Mouse (Mus musculus) C2C12 (cell line): ENCODE results near the gene Rabgef1. TPM values are rescaled to one million over a fixed set of nuclear protein-coding genes. Genes with fewer than 3 reads are reported as not detected.

Source experiments
- H3K27me3 ChIP-seq: one replicate; pipeline ENCODE4 v1.6.1; 2011; ENCODE audit not compliant: control insufficient read depth, insufficient read depth, insufficient read length
- H3K36me3 ChIP-seq: one replicate; pipeline ENCODE4 v1.6.1; 2011; ENCODE audit not compliant: control insufficient read depth, insufficient read depth
- H3K4me3 ChIP-seq: one replicate; pipeline ENCODE4 v1.5.1; 2011; ENCODE audit warnings: mild to moderate bottlenecking, control low read depth; ENCODE audit not compliant: poor library complexity, insufficient read depth, severe bottlenecking
- H3K79me2 ChIP-seq: one replicate; pipeline ENCODE4 v1.6.1; 2011; ENCODE audit not compliant: control insufficient read depth, insufficient read depth
- H3K79me3 ChIP-seq: one replicate; pipeline ENCODE4 v1.6.1; 2011; ENCODE audit warnings: low read depth, control low read depth
- H3ac ChIP-seq: one replicate; pipeline ENCODE3; 2011; ENCODE audit warnings: low read depth; ENCODE audit not compliant: control insufficient read depth, insufficient read length
- CEBPB ChIP-seq: IDR thresholded peaks from one replicate; pipeline ENCODE4 v1.6.1; 2011; ENCODE audit warnings: low read depth, mild to moderate bottlenecking, control low read depth, moderate library complexity
- CTCF ChIP-seq: IDR thresholded peaks from one replicate; pipeline ENCODE4 v1.5.1; 2011; ENCODE audit not compliant: control insufficient read depth, insufficient read depth, insufficient read length
- FOSL1 ChIP-seq: IDR thresholded peaks from one replicate; pipeline ENCODE4 v1.8.0; 2011; ENCODE audit warnings: mild to moderate bottlenecking, low read length; ENCODE audit not compliant: poor library complexity, insufficient read depth, severe bottlenecking
- MAX ChIP-seq: IDR thresholded peaks from one replicate; pipeline ENCODE4 v1.6.1; 2011; ENCODE audit warnings: mild to moderate bottlenecking, control low read depth
- MYOD1 ChIP-seq: IDR thresholded peaks from one replicate; pipeline ENCODE4 v1.6.1; 2011; ENCODE audit warnings: low read depth; ENCODE audit not compliant: control insufficient read depth, insufficient read length
- MYOG ChIP-seq: IDR thresholded peaks from one replicate; pipeline ENCODE4 v1.6.1; 2011; ENCODE audit not compliant: control insufficient read depth, insufficient read length; ENCODE audit errors: extremely low read depth
- USF1 ChIP-seq: IDR thresholded peaks from one replicate; pipeline ENCODE4 v1.6.1; 2011; ENCODE audit warnings: low read depth, mild to moderate bottlenecking, control low read depth, moderate library complexity
- polyA plus RNA-seq: library from polyadenylated mRNA; unstranded; fragments of >200 nt; fragmentation: generic; extraction: Trizol; gene quantifications from one replicate; pipeline ENCODE4 v1.2.1, GENCODE M21; 2012; ENCODE audit warnings: missing spikeins

Gene Rabgef1
- polyA plus RNA-seq, 1 experiment: 14.3 TPM

GRCm38 (mm10) chr5:130196307-130196706, 24.7 kb downstream of the Rabgef1 start:
- H3K27me3 ChIP-seq: no peaks in the 10 kb centered on the region
- H3ac ChIP-seq: no peak overlapping the region
- no peaks in the 10 kb centered on the region for H3K79me2 ChIP-seq
- H3K79me3 ChIP-seq: peaks cover 1% of the 10 kb centered on the region
- TF ChIP-seq USF1: no peak
- TF ChIP-seq MYOD1: no peak
- TF ChIP-seq MAX: no peak
- TF ChIP-seq FOSL1: no peak
- TF ChIP-seq CEBPB: no peak
- no peak for TF ChIP-seq CTCF
- TF ChIP-seq MYOG: no peak
- H3K4me3 ChIP-seq: no peak overlapping the region
- H3K36me3 ChIP-seq: peaks cover 76% of the 10 kb centered on the region

- TF ChIP-seq CEBPB (no peak), MYOG (no peak), FOSL1 (no peak), CTCF (no peak), MAX (no peak), USF1 (no peak), MYOD1 (no peak)
- Histone ChIP-seq H3K79me3 (peaks cover 1% of the 10 kb centered on the region), H3K79me2 (no peaks in the 10 kb centered on the region), H3K27me3 (no peaks in the 10 kb centered on the region), H3ac (no peak overlapping the region), H3K36me3 (peaks cover 71% of the 10 kb centered on the region), H3K4me3 (no peak overlapping the region)
Measured at GRCm38 (mm10) chr5:130197454-130197853, 25.9 kb downstream of the Rabgef1 start.

DNA sequence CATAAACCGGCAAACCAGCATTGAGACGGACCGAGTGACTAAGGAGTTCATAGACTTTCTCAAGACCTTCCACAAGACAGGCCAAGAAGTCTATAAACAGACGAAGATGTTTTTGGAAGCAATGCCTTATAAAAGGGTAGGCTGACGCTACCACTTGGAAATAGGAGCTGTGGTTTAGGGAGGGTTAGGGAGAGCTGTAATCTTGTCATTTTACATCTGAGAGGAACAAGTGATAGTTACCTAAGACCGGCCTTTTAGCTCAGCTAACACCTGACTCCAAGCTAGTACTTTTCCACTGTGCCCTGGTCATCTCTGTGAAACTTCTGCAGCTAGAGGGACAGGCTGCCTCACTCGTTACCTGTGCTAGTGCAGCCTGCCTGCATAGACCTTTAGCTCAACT, 26.4 kb downstream of the Rabgef1 start:
- no peak overlapping the region for H3ac ChIP-seq
- peaks cover 68% of the 10 kb centered on the region for H3K36me3 ChIP-seq
- TF ChIP-seq MYOD1 (no peak), MAX (no peak), USF1 (no peak), FOSL1 (no peak), MYOG (no peak), CTCF (no peak), CEBPB (no peak)
- no peak overlapping the region for H3K4me3 ChIP-seq
- H3K27me3 ChIP-seq: no peaks in the 10 kb centered on the region
- H3K79me3 ChIP-seq: peaks cover 1% of the 10 kb centered on the region
- H3K79me2 ChIP-seq: no peaks in the 10 kb centered on the region

- no peak overlapping the region for H3ac ChIP-seq
- no peaks in the 10 kb centered on the region for H3K27me3 ChIP-seq
- H3K79me2 ChIP-seq: no peaks in the 10 kb centered on the region
- TF ChIP-seq MYOD1: no peak
- TF ChIP-seq CEBPB: no peak
- no peak for TF ChIP-seq CTCF
- TF ChIP-seq FOSL1: no peak
- TF ChIP-seq MYOG: no peak
- TF ChIP-seq USF1: no peak
- no peak for TF ChIP-seq MAX
- peaks cover 71% of the 10 kb centered on the region for H3K36me3 ChIP-seq
- no peak overlapping the region for H3K4me3 ChIP-seq
- H3K79me3 ChIP-seq: no peaks in the 10 kb centered on the region
Measured at GRCm38 (mm10) chr5:130200233-130201029, 28.8 kb downstream of the Rabgef1 start.

DNA sequence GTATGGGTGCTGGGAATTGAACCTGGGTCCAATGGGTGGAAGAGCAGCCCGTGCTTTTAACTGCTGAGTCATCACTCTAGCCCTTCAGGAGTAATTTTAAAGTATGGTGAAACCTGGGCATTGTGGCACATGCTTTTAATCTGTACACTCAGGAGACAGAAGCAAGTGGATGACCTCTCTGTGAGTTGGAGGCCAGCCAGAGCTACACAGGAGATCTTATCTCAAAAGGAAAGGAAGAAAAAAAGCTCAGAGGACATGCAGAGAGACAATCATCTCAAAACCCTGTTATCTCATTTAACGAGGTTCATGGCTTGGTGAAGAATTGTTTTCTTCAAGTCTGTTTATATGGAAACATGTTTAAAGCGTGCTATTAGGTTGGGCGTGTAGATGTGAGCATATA, 32.4 kb downstream of the Rabgef1 start:
- Histone ChIP-seq H3ac (no peak overlapping the region), H3K79me3 (no peaks in the 10 kb centered on the region), H3K36me3 (peaks cover 54% of the 10 kb centered on the region), H3K79me2 (no peaks in the 10 kb centered on the region), H3K27me3 (no peaks in the 10 kb centered on the region), H3K4me3 (no peak overlapping the region)
- no peak for TF ChIP-seq FOSL1
- TF ChIP-seq MAX: no peak

DNA sequence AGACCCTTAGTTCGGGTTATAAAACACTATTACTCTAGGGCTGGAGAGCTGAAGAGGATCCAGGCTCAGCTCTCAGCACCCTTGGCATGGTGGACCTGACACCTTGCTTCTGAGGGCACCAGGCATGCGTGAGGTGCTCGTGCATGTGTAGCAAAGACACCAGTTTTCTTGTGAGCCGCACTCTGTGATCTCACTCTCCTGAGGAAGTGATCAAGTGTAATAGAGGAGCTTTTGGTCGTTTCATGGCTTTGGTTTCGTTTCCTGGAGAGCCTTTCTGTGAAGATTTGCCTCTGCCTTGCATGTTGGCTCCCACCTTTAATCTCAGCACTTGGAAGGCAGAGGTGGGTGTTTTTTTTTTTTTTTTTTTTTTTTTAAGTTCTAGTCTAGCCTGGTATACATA, 33.0 kb downstream of the Rabgef1 start:
- Histone ChIP-seq H3K27me3 (no peaks in the 10 kb centered on the region), H3K36me3 (peaks cover 53% of the 10 kb centered on the region), H3K79me2 (no peaks in the 10 kb centered on the region), H3K4me3 (no peak overlapping the region), H3K79me3 (no peaks in the 10 kb centered on the region), H3ac (no peak overlapping the region)
- TF ChIP-seq FOSL1 (no peak), MYOG (no peak), USF1 (no peak), MYOD1 (no peak), MAX (no peak)
